Mouse (Mus musculus) cerebellum, adult 2 months (tissue): ENCODE results near the gene Fryl.
"Not testable (repeated sequence)": the region's sequence is repeated elsewhere in the genome, so short reads cannot be mapped to it uniquely, and the experiment has no call there.

Experiments
- CTCF ChIP-seq: fragments of 200-500 bp; IDR thresholded peaks from 2 replicates; pipeline ENCODE4 v1.5.1; 2011; ENCODE audit warnings: low read depth, mild to moderate bottlenecking, control low read depth, low read length, moderate library complexity, borderline replicate concordance; ENCODE audit not compliant: insufficient read depth
- POLR2A ChIP-seq: fragments of 200-500 bp; IDR thresholded peaks from 2 replicates; pipeline ENCODE4 v1.6.1; 2011; ENCODE audit warnings: low read length, control low read depth, borderline replicate concordance; ENCODE audit not compliant: insufficient read depth

GRCm38 (mm10) chr5:73011806-73012205, 244.6 kb downstream of the Fryl start:
- not testable (repeated sequence) for TF ChIP-seq POLR2A, CTCF
